Mouse (Mus musculus) embryonic facial prominence, embryonic 13.5 days (tissue): ENCODE data around the gene Sprr2k. TPM values are rescaled to one million over a fixed set of nuclear protein-coding genes. Genes with fewer than 3 reads are reported as not detected.
"Not testable (repeated sequence)": the region's sequence is repeated elsewhere in the genome, so short reads cannot be mapped to it uniquely, and the experiment has no call there.

Source experiments
- ATAC-seq: fragments of 200-750 bp; cut with Nextera tagmentation; 2 replicates; pipeline ENCODE4 v1.8.0; 2017; ENCODE audit warnings: low read depth; ENCODE audit not compliant: insufficient number of reproducible peaks, insufficient read depth, low FRiP score, low TSS enrichment
- H3K27ac ChIP-seq: fragments of 300-500 bp; sonication (generic); 2 replicates; pipeline ENCODE4 v1.5.1; 2015; ENCODE audit warnings: moderate library complexity, mild to moderate bottlenecking, inconsistent platforms
- H3K27me3 ChIP-seq: fragments of 300-500 bp; sonication (generic); 2 replicates; pipeline ENCODE4 v1.6.1; 2015; ENCODE audit warnings: mild to moderate bottlenecking, inconsistent platforms
- H3K36me3 ChIP-seq: fragments of 300-500 bp; sonication (generic); 2 replicates; pipeline ENCODE4 v1.6.1; 2015; ENCODE audit warnings: mild to moderate bottlenecking, inconsistent platforms
- H3K4me1 ChIP-seq: fragments of 300-500 bp; sonication (generic); 2 replicates; pipeline ENCODE4 v1.6.1; 2015; ENCODE audit warnings: inconsistent platforms
- H3K4me2 ChIP-seq: fragments of 300-500 bp; sonication (generic); 2 replicates; pipeline ENCODE4 v1.6.1; 2015; ENCODE audit warnings: moderate library complexity, mild to moderate bottlenecking, inconsistent platforms
- H3K4me3 ChIP-seq: fragments of 300-500 bp; sonication (generic); 2 replicates; pipeline ENCODE4 v1.5.1; 2015; ENCODE audit warnings: mild to moderate bottlenecking, inconsistent platforms
- H3K9ac ChIP-seq: fragments of 300-500 bp; sonication (generic); 2 replicates; pipeline ENCODE4 v1.6.1; 2015; ENCODE audit warnings: mild to moderate bottlenecking, inconsistent platforms
- H3K9me3 ChIP-seq: fragments of 300-500 bp; sonication (generic); 2 replicates; pipeline ENCODE4 v1.6.1; 2016; ENCODE audit warnings: inconsistent platforms
- WGBS: fragments of 180-500 bp; shearing (Covaris S2); methylation state at CpG from one replicate; pipeline ENCODE4 v1.1.7; 2015; ENCODE audit warnings: mixed read lengths; 5-methylcytosine and 5-hydroxymethylcytosine counted together
- polyA plus RNA-seq: library from polyadenylated mRNA; unstranded; fragments of >200 nt; fragmentation: Nextera tagmentation; extraction: Ambion mirVana; gene quantifications from 2 replicates; pipeline ENCODE4 v1.2.1, GENCODE M21; 2015

The Sprr2k gene
- polyA plus RNA-seq, 1 experiment from 2014 or later = not detected

DNA sequence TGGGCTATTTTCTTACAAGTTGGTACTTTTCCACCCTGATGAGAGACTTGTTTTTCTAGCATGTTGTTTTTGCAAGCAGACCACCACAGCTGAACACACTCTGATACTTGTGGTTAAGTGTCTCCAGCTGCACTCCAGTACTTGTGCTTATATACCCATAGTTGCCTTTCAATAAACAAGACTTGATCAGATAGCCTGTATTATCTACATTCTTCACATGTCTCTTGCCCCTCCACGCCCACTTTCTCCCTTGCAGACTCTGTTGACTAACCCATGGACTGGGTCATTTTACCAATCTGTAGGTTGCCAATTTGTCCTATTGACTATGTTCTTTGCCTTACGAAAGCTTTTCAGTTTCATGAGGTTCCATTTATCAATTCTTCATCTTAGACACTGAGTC lies 37.7 kb downstream of the Sprr2k start:
- no peak overlapping the region for H3K4me3 ChIP-seq
- 81% methylated on average over 2 of the region's 2 CpGs for WGBS
- no peaks in the 10 kb centered on the region for H3K27me3 ChIP-seq
- no peak for ATAC-seq
- no peaks in the 10 kb centered on the region for H3K4me1 ChIP-seq
- H3K9ac ChIP-seq = no peak overlapping the region
- no peak overlapping the region for H3K27ac ChIP-seq
- H3K9me3 ChIP-seq = no peaks in the 10 kb centered on the region
- no peak overlapping the region for H3K4me2 ChIP-seq
- H3K36me3 ChIP-seq = no peaks in the 10 kb centered on the region

DNA sequence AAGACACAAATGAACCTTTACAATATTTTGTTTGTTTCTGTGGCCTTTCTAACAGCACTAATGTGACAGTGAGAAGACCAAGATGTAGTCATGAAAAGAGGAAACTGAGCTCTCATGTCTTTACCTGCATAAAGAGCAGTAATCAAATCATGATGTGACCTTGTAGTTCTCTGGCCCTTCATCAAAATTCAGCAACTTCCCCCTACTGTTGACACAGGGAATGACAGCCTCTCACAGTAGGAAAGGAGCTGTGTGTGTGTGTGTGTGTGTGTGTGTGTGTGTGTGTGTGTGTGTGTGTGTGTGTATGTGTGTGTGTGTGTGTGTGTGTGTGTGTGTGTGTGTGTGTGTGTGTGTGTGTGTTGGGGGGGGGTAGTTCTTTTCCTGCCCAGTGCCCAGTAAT lies 48.9 kb downstream of the Sprr2k start:
- H3K27ac ChIP-seq, ATAC-seq, H3K4me2 ChIP-seq, H3K4me1 ChIP-seq, H3K4me3 ChIP-seq, H3K9me3 ChIP-seq, H3K9ac ChIP-seq, H3K36me3 ChIP-seq, H3K27me3 ChIP-seq: not testable (repeated sequence)

Other genes with a start within 250 kb of the Sprr2k start
- 0.26 TPM in 1 of 2 replicates, not detected in the other for gene Sprr2a1, start 216.8 kb upstream of the Sprr2k start, polyA plus RNA-seq
- 21.6 TPM in 1 of 2 replicates, not detected in the other for gene Sprr2a2, start 216.7 kb upstream of the Sprr2k start, polyA plus RNA-seq
- 0.56 TPM in 1 of 2 replicates, not detected in the other for gene Sprr2a3, start 147.2 kb upstream of the Sprr2k start, polyA plus RNA-seq
- gene Sprr2b, start 116.0 kb upstream of the Sprr2k start, polyA plus RNA-seq = not detected in 2 replicates
- gene Sprr2d, start 93.4 kb upstream of the Sprr2k start, polyA plus RNA-seq = not detected in 2 replicates
- not detected in 2 replicates for gene Sprr2e, start 80.4 kb upstream of the Sprr2k start, polyA plus RNA-seq
- not detected in 2 replicates for gene Sprr2f, start 67.4 kb upstream of the Sprr2k start, polyA plus RNA-seq
- not detected in 2 replicates for gene Sprr2h, start 46.9 kb upstream of the Sprr2k start, polyA plus RNA-seq
- gene Sprr2i, start 24.6 kb upstream of the Sprr2k start, polyA plus RNA-seq = not detected in 2 replicates
- not detected in 2 replicates for gene Sprr2j-ps, start 14.5 kb upstream of the Sprr2k start, polyA plus RNA-seq
- gene Gm9774, start 3.2 kb upstream of the Sprr2k start, polyA plus RNA-seq = 10.1 and 18.9 TPM in 2 replicates
- 1.0 TPM in 1 of 2 replicates, not detected in the other for gene Sprr1b, start 6.2 kb downstream of the Sprr2k start, polyA plus RNA-seq
- gene Sprr3, start 26.1 kb downstream of the Sprr2k start, polyA plus RNA-seq = not detected in 2 replicates
- gene Sprr1a, start 53.3 kb downstream of the Sprr2k start, polyA plus RNA-seq = 21.6 and 26.7 TPM in 2 replicates
- not detected in 2 replicates for gene Sprr4, start 67.9 kb downstream of the Sprr2k start, polyA plus RNA-seq
- gene 2310046K23Rik, start 101.9 kb downstream of the Sprr2k start, polyA plus RNA-seq = not detected in 2 replicates
- gene Ivl, start 141.2 kb downstream of the Sprr2k start, polyA plus RNA-seq = 0.14 TPM in 1 of 2 replicates, not detected in the other
- not detected in 2 replicates for gene Smcp, start 156.4 kb downstream of the Sprr2k start, polyA plus RNA-seq
- not detected in 2 replicates for gene 2210017I01Rik, start 174.9 kb downstream of the Sprr2k start, polyA plus RNA-seq
- not detected in 2 replicates for gene Lce6a, start 189.1 kb downstream of the Sprr2k start, polyA plus RNA-seq
- gene Lce1a1, start 215.7 kb downstream of the Sprr2k start, polyA plus RNA-seq = not detected in 2 replicates
- not detected in 2 replicates for gene Lce1b, start 224.3 kb downstream of the Sprr2k start, polyA plus RNA-seq
- gene Lce1a2, start 237.7 kb downstream of the Sprr2k start, polyA plus RNA-seq = not detected in 2 replicates
- not detected in 2 replicates for gene Lce1c, start 246.7 kb downstream of the Sprr2k start, polyA plus RNA-seq